In the genomic region with DNA sequence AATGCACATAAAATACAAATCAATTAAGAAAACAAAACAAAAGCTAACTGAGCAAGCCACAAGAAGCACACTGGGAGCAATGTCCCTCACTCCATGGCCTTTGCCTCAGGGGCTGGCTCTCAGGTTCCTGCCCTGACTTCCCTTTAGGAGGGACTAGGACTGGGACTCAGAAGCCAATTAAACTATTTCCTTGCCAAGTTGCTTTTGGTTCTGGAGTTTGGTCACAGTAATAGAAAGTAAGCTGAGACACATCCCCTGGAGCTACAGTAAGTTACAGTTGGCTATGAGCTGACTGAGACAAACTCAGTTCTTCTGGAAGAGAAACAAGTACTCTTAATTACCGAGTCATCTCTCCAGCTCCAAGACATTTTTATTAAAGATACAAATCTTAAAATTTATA, we compare ENCODE assay signal across 24 mouse cellular contexts.
"Had no signal": no experiment of that assay in that cellular context is flagged by ENCODE, and none has a peak within 500 bp of the region (broad histone marks: within the 10 kb centered on the region; RNA-seq: fewer than 3 reads in every experiment).

No protein-coding gene starts in this region.

- H3K27ac ChIP-seq: heart, adult 2 months; hindbrain, embryonic 10.5 days; hindbrain, embryonic 12.5 days; hindbrain, embryonic 14.5 days; intestine, embryonic 15.5 days; layer of hippocampus, adult 2 months; left cerebral cortex, adult 2 months; limb, embryonic 10.5 days; limb, embryonic 12.5 days; liver, embryonic 13.5 days; liver, embryonic 15.5 days had no signal

- H3K4me1 ChIP-seq: heart, embryonic 12.5 days; hindbrain, embryonic 10.5 days; hindbrain, embryonic 12.5 days; intestine, embryonic 15.5 days; limb, embryonic 10.5 days; limb, embryonic 12.5 days; liver, embryonic 13.5 days; liver, embryonic 15.5 days had no signal

- H3K9ac ChIP-seq: forebrain, postnatal 0 days; heart, embryonic 12.5 days; hindbrain, embryonic 12.5 days; hindbrain, embryonic 14.5 days; intestine, embryonic 15.5 days; limb, embryonic 12.5 days; liver, embryonic 13.5 days; liver, embryonic 15.5 days had no signal

- DNase-seq: forebrain, postnatal 0 days; gastrocnemius, postnatal 14 days; gastrocnemius, postnatal 36 days; heart, adult 11 months; heart, adult 2 months; heart, postnatal 10 days; heart, postnatal 4 days; kidney, postnatal 10 days; kidney, postnatal 25 days; liver; liver, embryonic 13.5 days had no signal

- H3K27me3 ChIP-seq: heart, embryonic 12.5 days; hindbrain, embryonic 12.5 days; intestine, embryonic 15.5 days; limb, embryonic 12.5 days; liver, embryonic 13.5 days; liver, embryonic 15.5 days had no signal

- H3K36me3 ChIP-seq: intestine, embryonic 15.5 days; liver, embryonic 13.5 days had no signal

- H3K4me2 ChIP-seq: heart, embryonic 12.5 days; hindbrain, embryonic 12.5 days; hindbrain, embryonic 14.5 days; intestine, embryonic 15.5 days; limb, embryonic 12.5 days; liver, embryonic 13.5 days; liver, embryonic 15.5 days had no signal

- H3K4me3 ChIP-seq: heart, adult 2 months; heart, embryonic 12.5 days; hindbrain, embryonic 10.5 days; hindbrain, embryonic 12.5 days; intestine, embryonic 15.5 days; layer of hippocampus, adult 2 months; left cerebral cortex, adult 2 months; limb, embryonic 10.5 days; limb, embryonic 12.5 days; liver, embryonic 13.5 days; liver, embryonic 15.5 days had no signal

- ATAC-seq: forebrain, postnatal 0 days; hindbrain, embryonic 16.5 days; inflammation-experienced regulatory T-cells, adult 6 months; intestine, embryonic 15.5 days; intestine, postnatal 0 days had no signal

- H3K9me3 ChIP-seq: heart, embryonic 12.5 days; hindbrain, embryonic 10.5 days; hindbrain, embryonic 12.5 days; intestine, embryonic 15.5 days; limb, embryonic 10.5 days; limb, embryonic 12.5 days; liver, embryonic 13.5 days; liver, embryonic 15.5 days had no signal
